Mouse (Mus musculus): ENCODE measurements around the gene Cds2. TPM values are rescaled to one million over a fixed set of nuclear protein-coding genes. Genes with fewer than 3 reads are reported as not detected.
"Not testable (repeated sequence)": the region's sequence is repeated elsewhere in the genome, so short reads cannot be mapped to it uniquely, and the experiment has no call there.

Cds2 gene
- total RNA-seq, 1 experiment from 2014 or later = 48.5 TPM

DNA sequence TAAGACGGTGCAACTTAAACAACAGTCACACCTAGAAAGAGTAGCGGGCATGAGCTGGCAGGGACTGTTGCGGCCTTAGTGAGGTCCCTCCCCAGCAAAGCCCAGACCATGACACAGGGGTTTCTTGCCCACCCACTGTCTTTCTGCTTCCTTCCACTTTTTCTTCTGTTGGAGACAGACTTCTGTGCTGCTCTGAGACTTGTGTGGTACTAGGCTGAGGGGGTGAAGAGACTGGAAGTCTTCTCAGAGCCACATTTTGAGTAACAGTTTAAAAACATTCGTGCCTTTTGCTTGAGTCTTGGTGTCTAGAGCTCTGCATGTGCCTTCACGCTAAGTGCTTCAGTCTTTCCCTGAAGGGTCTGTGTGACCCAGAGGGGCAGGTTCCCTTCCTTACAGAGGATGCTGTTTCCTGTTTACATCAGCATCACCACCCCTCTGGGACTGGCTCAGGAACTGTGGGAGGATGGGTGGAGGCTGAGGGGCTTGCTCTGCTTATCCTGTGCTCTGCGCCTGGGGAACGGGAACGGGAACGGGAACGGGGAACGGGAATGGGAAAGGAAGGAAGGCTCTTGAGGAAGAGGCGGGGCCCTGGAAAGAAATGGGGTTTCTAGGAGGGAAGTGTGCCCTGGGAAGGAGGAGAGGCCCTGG, 21.7 kb downstream of the Cds2 start:
- ATAC-seq (replicated peaks; ENCODE audit: insufficient number of reproducible peaks, low FRiP score, low TSS enrichment, poor library complexity, severe bottlenecking) = no peak

DNA sequence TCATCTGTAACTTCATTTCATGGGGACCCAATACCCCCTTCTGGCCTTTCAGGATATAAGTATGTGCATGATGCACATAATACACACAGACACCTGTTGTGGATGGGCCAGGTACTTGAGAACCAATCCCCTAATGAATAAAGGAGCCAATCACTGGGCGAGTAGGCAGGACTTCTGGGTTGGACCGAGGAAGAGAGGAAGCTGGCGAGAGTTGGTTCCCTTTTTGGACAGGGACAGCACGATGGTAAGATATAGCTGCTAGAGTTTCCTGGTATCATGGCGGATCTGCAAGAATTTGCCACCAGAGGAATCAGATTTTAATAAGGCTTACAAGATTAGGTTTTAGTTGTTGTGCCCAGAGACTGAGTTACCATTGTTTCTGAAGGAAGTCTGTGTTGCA, 22.8 kb downstream of the Cds2 start:
- ATAC-seq (replicated peaks; ENCODE audit: insufficient number of reproducible peaks, low FRiP score, low TSS enrichment, poor library complexity, severe bottlenecking) = peak; percentile 46; the same call in 1 of the 2 replicates

DNA sequence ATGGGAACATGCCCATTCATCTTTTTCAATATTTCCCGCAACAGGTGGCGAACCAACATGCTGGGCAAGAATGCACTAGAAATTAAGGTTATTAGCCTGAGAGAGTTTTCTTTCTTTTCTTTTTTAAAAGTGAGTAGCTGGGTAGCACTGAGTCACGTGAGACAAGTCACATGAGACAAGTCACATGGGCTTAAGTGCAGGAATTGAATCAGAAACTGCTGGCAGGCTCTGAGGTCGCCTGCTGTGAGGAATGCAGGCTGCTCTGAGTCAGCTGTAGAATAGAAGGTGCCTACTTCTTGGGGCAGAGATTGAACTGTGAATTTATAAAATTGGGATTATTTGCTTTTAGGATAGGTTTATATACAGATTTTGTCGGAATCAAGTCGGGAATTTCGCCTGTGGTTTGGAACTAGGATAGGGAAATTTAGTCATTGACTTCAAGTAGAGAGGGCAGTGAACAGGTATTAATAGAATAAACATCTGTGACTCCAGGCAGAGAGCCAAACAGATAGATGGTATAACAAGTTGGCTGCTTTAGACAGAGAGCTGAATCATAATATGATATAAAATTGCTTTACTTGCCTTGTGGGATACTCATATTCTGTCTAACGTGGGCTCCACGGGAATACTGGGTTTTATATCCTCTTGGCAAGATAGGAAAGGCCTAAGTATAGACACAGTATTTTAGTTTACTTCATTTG, 23.6 kb downstream of the Cds2 start:
- no peak for ATAC-seq (replicated peaks; ENCODE audit: insufficient number of reproducible peaks, low FRiP score, low TSS enrichment, poor library complexity, severe bottlenecking)

DNA sequence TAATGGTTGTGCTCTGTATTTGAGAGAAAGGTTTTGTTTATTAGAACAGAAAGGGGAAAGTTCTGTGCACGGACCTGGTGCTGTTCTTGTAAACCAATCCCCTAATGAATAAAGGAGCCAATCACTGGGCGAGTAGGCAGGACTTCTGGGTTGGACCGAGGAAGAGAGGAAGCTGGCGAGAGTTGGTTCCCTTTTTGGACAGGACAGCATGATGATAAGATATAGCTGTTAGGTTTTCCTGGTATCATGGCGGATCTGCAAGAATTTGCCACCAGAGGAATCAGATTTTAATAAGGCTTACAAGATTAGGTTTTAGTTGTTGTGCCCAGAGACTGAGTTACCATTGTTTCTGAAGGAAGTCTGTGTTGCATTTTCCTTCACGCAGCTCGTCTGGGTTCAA, 26.3 kb downstream of the Cds2 start:
- ATAC-seq (replicated peaks; ENCODE audit: insufficient number of reproducible peaks, low FRiP score, low TSS enrichment, poor library complexity, severe bottlenecking) = peak; percentile 67; the same call in 1 of the 2 replicates

GRCm38 (mm10) chr2:132290808-132291207, 27.9 kb downstream of the Cds2 start:
- no peak for ATAC-seq (replicated peaks; ENCODE audit: insufficient number of reproducible peaks, low FRiP score, low TSS enrichment, poor library complexity, severe bottlenecking)

GRCm38 (mm10) chr2:132291265-132291664, 28.3 kb downstream of the Cds2 start:
- ATAC-seq (replicated peaks; ENCODE audit: insufficient number of reproducible peaks, low FRiP score, low TSS enrichment, poor library complexity, severe bottlenecking) = no peak

DNA sequence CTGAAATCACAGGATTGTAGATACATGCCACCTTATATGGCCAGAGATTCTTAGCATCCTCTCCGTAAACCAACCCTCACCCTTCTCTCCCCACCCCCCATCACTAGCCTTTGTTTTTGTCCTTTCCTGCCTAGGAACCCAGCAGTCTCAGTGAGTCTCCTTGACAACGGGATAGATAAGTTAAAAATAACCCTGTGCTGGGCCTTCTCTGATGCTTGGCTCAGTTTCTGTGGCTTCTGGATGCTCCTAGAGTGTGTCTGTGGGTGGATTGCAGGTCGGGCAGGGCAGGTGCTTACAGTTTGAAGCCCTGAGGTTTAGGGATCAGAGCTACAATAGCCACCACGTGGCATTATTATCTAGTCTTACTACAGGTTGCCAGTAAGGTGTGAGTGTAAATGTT, 29.1 kb downstream of the Cds2 start:
- no peak for ATAC-seq (replicated peaks; ENCODE audit: insufficient number of reproducible peaks, low FRiP score, low TSS enrichment, poor library complexity, severe bottlenecking)

- no peak for ATAC-seq (replicated peaks; ENCODE audit: insufficient number of reproducible peaks, low FRiP score, low TSS enrichment, poor library complexity, severe bottlenecking)
These were observed 30.9 kb downstream of the Cds2 start for GRCm38 (mm10) chr2:132293694-132294450.

DNA sequence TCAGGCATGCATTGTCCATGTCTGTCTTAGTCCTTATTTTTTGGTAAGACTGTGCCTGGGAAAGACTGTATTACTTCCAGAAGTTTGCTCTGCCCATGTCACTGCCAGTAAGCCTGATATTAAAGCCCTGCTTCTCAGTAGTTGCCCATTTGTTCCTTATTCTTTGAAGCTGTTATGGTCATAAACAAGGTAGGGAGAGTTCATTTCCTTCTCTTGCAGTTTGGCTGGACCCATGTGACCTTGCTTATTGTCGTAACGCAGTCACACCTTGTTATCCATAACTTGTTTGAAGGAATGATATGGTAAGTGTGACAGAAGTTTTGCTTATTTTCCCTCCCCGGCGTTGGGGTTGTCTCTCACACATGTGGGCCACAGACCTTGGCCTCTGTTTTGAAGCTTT, 35.3 kb downstream of the Cds2 start:
- no peak for ATAC-seq (replicated peaks; ENCODE audit: insufficient number of reproducible peaks, low FRiP score, low TSS enrichment, poor library complexity, severe bottlenecking)

- no peak for ATAC-seq (replicated peaks; ENCODE audit: insufficient number of reproducible peaks, low FRiP score, low TSS enrichment, poor library complexity, severe bottlenecking)
These were observed 38.5 kb downstream of the Cds2 start for GRCm38 (mm10) chr2:132301436-132301835.

DNA sequence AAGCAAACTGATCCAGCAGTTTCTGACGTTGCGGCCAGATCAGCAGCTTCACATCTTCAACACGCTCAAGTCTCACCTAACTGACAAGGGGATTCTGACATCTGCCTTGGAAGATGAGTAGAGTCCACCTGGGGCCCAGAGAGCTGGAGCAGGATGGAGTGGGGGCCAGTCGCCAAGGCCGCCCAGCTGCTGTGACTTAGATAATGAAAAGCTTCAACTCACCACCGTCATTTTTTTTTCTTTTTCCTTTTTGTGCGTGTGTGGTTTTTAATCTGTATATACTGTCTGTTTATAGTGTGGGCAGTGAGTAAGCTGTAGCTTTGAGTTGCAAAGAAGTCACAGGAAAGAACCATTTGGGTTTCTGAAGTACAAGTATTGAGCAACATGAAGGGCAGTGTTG, 42.2 kb downstream of the Cds2 start:
- ATAC-seq (replicated peaks; ENCODE audit: insufficient number of reproducible peaks, low FRiP score, low TSS enrichment, poor library complexity, severe bottlenecking) = no peak

DNA sequence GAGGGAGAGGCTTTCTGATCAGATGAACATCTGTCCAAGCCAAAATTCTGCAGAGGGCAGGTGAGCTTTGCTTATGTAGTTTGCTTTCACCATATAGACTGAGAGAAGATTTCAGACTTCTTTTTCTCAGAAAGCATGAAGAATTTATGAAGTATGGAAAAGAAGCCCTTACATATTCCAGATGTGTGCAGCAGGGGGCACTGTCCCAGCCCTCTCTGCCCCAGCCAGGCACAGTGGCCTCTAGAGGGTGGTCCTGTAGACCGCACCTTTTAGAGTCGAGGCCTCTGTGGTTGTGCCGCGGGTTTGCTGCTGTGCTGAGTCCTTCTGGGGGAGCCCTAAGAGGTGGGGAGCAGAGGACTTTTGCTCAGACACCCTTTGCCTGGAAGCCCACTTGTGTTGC, 43.0 kb downstream of the Cds2 start:
- ATAC-seq (replicated peaks; ENCODE audit: insufficient number of reproducible peaks, low FRiP score, low TSS enrichment, poor library complexity, severe bottlenecking) = no peak

DNA sequence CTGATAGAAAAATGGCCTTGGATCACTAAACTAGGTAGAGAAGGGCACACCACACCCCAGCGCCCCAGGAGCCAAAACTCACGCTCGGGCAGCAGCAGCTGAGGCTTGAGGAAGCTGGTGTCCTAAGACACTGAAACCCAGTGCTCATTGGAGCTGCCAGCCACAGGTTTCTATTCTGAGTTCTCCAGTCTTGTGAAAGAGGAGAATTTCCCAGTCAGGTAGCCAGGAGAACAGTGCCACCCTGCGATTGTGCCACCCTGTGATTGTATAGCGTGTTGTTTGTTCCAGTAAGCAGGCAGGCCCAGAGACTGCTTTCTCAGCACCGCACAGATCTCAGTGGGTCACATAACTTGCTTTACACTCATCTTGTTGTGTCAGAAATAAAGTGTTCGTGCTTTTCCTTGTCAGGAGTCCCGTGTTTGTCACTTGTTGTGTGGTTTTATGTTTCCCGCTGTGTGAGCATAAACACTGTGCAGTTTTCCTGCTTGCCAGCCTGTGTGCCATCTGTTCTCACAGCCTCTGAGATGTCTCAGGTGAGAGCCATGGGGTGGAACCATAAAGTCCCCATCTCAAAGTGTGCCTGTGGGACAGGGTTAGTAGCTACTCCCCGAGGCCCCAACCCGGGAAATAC, 44.4 kb downstream of the Cds2 start:
- ATAC-seq (replicated peaks; ENCODE audit: insufficient number of reproducible peaks, low FRiP score, low TSS enrichment, poor library complexity, severe bottlenecking) = no peak

- ATAC-seq (replicated peaks; ENCODE audit: insufficient number of reproducible peaks, low FRiP score, low TSS enrichment, poor library complexity, severe bottlenecking) = no peak
These were observed 45.9 kb downstream of the Cds2 start for GRCm38 (mm10) chr2:132308829-132309228.

GRCm38 (mm10) chr2:132309398-132309930, 46.5 kb downstream of the Cds2 start:
- ATAC-seq (replicated peaks; ENCODE audit: insufficient number of reproducible peaks, low FRiP score, low TSS enrichment, poor library complexity, severe bottlenecking) = no peak

DNA sequence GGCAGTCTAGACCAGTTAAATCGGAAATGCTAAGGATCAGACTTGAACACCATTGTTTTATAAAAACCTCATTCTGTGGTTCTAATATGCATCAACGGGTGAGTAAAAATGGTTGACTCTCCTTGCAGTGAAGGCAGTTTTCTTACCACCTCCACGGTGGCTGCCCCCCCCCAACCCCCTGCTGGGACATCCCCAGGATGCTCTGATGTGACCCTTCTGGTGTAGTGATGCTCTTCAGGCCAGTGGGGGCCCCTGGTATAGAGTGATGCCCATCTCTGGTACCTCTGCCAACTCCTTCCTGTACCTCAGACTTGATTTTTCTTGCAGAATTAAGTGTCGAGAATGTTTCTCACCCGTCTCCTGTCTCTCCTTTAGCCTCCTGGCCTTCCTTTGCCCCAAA, 49.7 kb downstream of the Cds2 start:
- ATAC-seq (replicated peaks; ENCODE audit: insufficient number of reproducible peaks, low FRiP score, low TSS enrichment, poor library complexity, severe bottlenecking) = no peak

- no peak for ATAC-seq (replicated peaks; ENCODE audit: insufficient number of reproducible peaks, low FRiP score, low TSS enrichment, poor library complexity, severe bottlenecking)
These were observed 50.6 kb downstream of the Cds2 start for GRCm38 (mm10) chr2:132313568-132313967.

GRCm38 (mm10) chr2:132314057-132314456, 51.1 kb downstream of the Cds2 start:
- ATAC-seq (replicated peaks; ENCODE audit: insufficient number of reproducible peaks, low FRiP score, low TSS enrichment, poor library complexity, severe bottlenecking) = not testable (repeated sequence)
